Mouse (Mus musculus) MEL (cell line): ENCODE data around the gene Cdh24. TPM values are rescaled to one million over a fixed set of nuclear protein-coding genes. Genes with fewer than 3 reads are reported as not detected.

Experiments
- DNase-seq: peaks from one replicate; pipeline ENCODE4 v3.0.0; 2011; ENCODE audit warnings: low read depth, low spot score
- H3K27ac ChIP-seq: 2 replicates; pipeline ENCODE4 v1.5.1; 2012; ENCODE audit warnings: low read depth, mild to moderate bottlenecking, control low read depth, low read length, moderate library complexity; ENCODE audit not compliant: control insufficient read depth
- H3K27me3 ChIP-seq, 2 experiments: fragments of 150-350 bp in 1 of 2; sonication (generic) in 1 of 2; 2 replicates each; pipeline ENCODE4 v1.6.1; 2012; ENCODE audit warnings: low read length in 2 of 2, mild to moderate bottlenecking in 2 of 2, improper control_type of control experiment in 1 of 2, moderate library complexity in 1 of 2; ENCODE audit not compliant: insufficient read depth in 2 of 2, control insufficient read depth in 1 of 2
- H3K36me3 ChIP-seq, 2 experiments: 2 replicates each; pipeline ENCODE4 v1.6.1; 2012 to 2014; ENCODE audit warnings: low read length in 2 of 2, improper control_type of control experiment in 1 of 2, inconsistent platforms in 1 of 2, mild to moderate bottlenecking in 1 of 2; ENCODE audit not compliant: insufficient read depth in 2 of 2, control insufficient read depth in 1 of 2
- H3K4me1 ChIP-seq, 2 experiments: fragments of 150-350 bp in 1 of 2; sonication (generic) in 1 of 2; 2 replicates each; pipeline ENCODE4 v1.6.1; 2012; ENCODE audit warnings: low read length in 2 of 2, improper control_type of control experiment in 1 of 2, mild to moderate bottlenecking in 1 of 2; ENCODE audit not compliant: insufficient read depth in 2 of 2, control insufficient read depth in 1 of 2
- H3K4me3 ChIP-seq, 2 experiments: fragments of 150-350 bp in 1 of 2; sonication (generic) in 1 of 2; 2 replicates each; pipeline ENCODE4 v1.5.1; 2012; ENCODE audit warnings: low read depth in 2 of 2, low read length in 2 of 2, mild to moderate bottlenecking in 2 of 2, moderate library complexity in 2 of 2, control low read depth in 1 of 2, improper control_type of control experiment in 1 of 2; ENCODE audit not compliant: control insufficient read depth in 1 of 2, insufficient read depth in 1 of 2
- H3K79me2 ChIP-seq: 2 replicates; pipeline ENCODE4 v1.6.1; 2012; ENCODE audit warnings: mild to moderate bottlenecking, low read length, moderate library complexity; ENCODE audit not compliant: control insufficient read depth, poor library complexity, insufficient read depth
- H3K9ac ChIP-seq: 2 replicates; pipeline ENCODE4 v1.6.1; 2012; ENCODE audit warnings: low read depth, mild to moderate bottlenecking, control low read depth, low read length, moderate library complexity; ENCODE audit not compliant: control insufficient read depth, poor library complexity, severe bottlenecking
- H3K9me3 ChIP-seq: fragments of 150-350 bp; sonication (generic); replicated peaks from 2 replicates; pipeline ENCODE4 v1.6.1; 2012; ENCODE audit warnings: mild to moderate bottlenecking, low read length, improper control_type of control experiment, moderate library complexity; ENCODE audit not compliant: insufficient read depth
- CTCF ChIP-seq, 3 experiments: IDR thresholded peaks in 2 of 3; conservative IDR thresholded peaks in 1 of 3; 2 replicates each; pipeline ENCODE4 v1.5.1; 2011 to 2012; ENCODE audit warnings: low read length in 3 of 3, low read depth in 2 of 3, mild to moderate bottlenecking in 2 of 3, improper control_type of control experiment in 1 of 3, inconsistent platforms in 1 of 3, mixed read lengths in 1 of 3, moderate library complexity in 1 of 3; ENCODE audit not compliant: control insufficient read depth in 1 of 3, insufficient read depth in 1 of 3, poor library complexity in 1 of 3, severe bottlenecking in 1 of 3
- E2F4 ChIP-seq: IDR thresholded peaks from 2 replicates; pipeline ENCODE4 v1.6.1; 2011; ENCODE audit warnings: low read depth, low read length, improper control_type of control experiment, borderline replicate concordance
- GABPA ChIP-seq: IDR thresholded peaks from 2 replicates; pipeline ENCODE4 v1.6.1; 2012; ENCODE audit warnings: low read depth, mild to moderate bottlenecking, inconsistent platforms, low read length, improper control_type of control experiment, moderate library complexity
- JUND ChIP-seq: IDR thresholded peaks from 2 replicates; pipeline ENCODE4 v1.6.1; 2011; ENCODE audit warnings: low read depth, mild to moderate bottlenecking, improper control_type of control experiment, low read length
- KAT2A ChIP-seq: conservative IDR thresholded peaks from 2 replicates; pipeline ENCODE4 v1.6.1; 2012; ENCODE audit warnings: low read depth, low read length, improper control_type of control experiment, inconsistent platforms
- MAX ChIP-seq: IDR thresholded peaks from 2 replicates; pipeline ENCODE4 v1.6.1; 2011; ENCODE audit warnings: low read length, improper control_type of control experiment
- MEF2A ChIP-seq: IDR thresholded peaks from 2 replicates; pipeline ENCODE4 v1.6.1; 2014; ENCODE audit warnings: low read depth, mild to moderate bottlenecking, inconsistent platforms, low read length, improper control_type of control experiment; ENCODE audit not compliant: poor library complexity, insufficient replicate concordance, severe bottlenecking; ENCODE audit errors: extremely low read depth
- MXI1 ChIP-seq: IDR thresholded peaks from 2 replicates; pipeline ENCODE4 v1.6.1; 2011; ENCODE audit warnings: mild to moderate bottlenecking, low read depth, low read length, improper control_type of control experiment
- MYC ChIP-seq: IDR thresholded peaks from 2 replicates; pipeline ENCODE4 v1.6.1; 2011; ENCODE audit warnings: low read depth, mild to moderate bottlenecking, low read length, improper control_type of control experiment, moderate library complexity
- NRF1 ChIP-seq: IDR thresholded peaks from 2 replicates; pipeline ENCODE4 v1.6.1; 2014; ENCODE audit warnings: low read depth, mild to moderate bottlenecking, inconsistent platforms, low read length, improper control_type of control experiment, moderate library complexity; ENCODE audit not compliant: poor library complexity, insufficient read depth, severe bottlenecking
- POLR2AphosphoS5 ChIP-seq: IDR thresholded peaks from 2 replicates; pipeline ENCODE4 v1.6.1; 2012; ENCODE audit warnings: low read depth, borderline replicate concordance, mild to moderate bottlenecking, inconsistent platforms, low read length, moderate library complexity, mixed read lengths
- TAL1 ChIP-seq: IDR thresholded peaks from 2 replicates; pipeline ENCODE4 v1.6.1; 2012; ENCODE audit warnings: mild to moderate bottlenecking, inconsistent platforms, low read length, moderate library complexity, mixed read lengths
- TCF12 ChIP-seq: IDR thresholded peaks from 2 replicates; pipeline ENCODE4 v1.6.1; 2014; ENCODE audit warnings: low read depth, mild to moderate bottlenecking, inconsistent platforms, low read length, improper control_type of control experiment, moderate library complexity
- USF1 ChIP-seq: IDR thresholded peaks from 2 replicates; pipeline ENCODE4 v1.6.1; 2014; ENCODE audit warnings: low read depth, mild to moderate bottlenecking, inconsistent platforms, low read length, improper control_type of control experiment, moderate library complexity
- USF2 ChIP-seq, 2 experiments: IDR thresholded peaks; 2 replicates each; pipeline ENCODE4 v1.6.1; 2011 to 2012; ENCODE audit warnings: improper control_type of control experiment in 2 of 2, low read length in 2 of 2, borderline replicate concordance in 1 of 2, inconsistent platforms in 1 of 2, low read depth in 1 of 2, mild to moderate bottlenecking in 1 of 2; ENCODE audit not compliant: insufficient read depth in 1 of 2
- ZKSCAN1 ChIP-seq: IDR thresholded peaks from 2 replicates; pipeline ENCODE4 v1.6.1; 2012; ENCODE audit warnings: low read depth, mild to moderate bottlenecking, inconsistent platforms, low read length, improper control_type of control experiment, moderate library complexity
- ZMIZ1 ChIP-seq: IDR thresholded peaks from 2 replicates; pipeline ENCODE4 v1.6.1; 2012; ENCODE audit warnings: low read depth, mild to moderate bottlenecking, inconsistent platforms, low read length, improper control_type of control experiment, moderate library complexity
- polyA plus RNA-seq, 2 experiments: library from polyadenylated mRNA; stranded (reverse) in 1 of 2; unstranded in 1 of 2; fragments of >175 nt in 1 of 2; fragments of >200 nt in 1 of 2; gene quantifications; 2 replicates each; pipeline versions ENCODE4 v1.2.1 to v1.2.4; 2012; ENCODE audit warnings: low replicate concordance in 2 of 2, low read depth in 1 of 2; ENCODE audit not compliant: insufficient read length in 2 of 2, insufficient read depth in 1 of 2, missing spikeins in 1 of 2
- total RNA-seq: library from RNA; depleted of rRNA; stranded (reverse); fragments of 300-350 nt; gene quantifications from 2 replicates; pipeline ENCODE4 v1.2.3, GENCODE M21; 2012

Gene Cdh24
- total and polyA plus RNA-seq, 3 experiments = 0.89 to 5.8 TPM; not detected in 1

GRCm38 (mm10) chr14:54644294-54644693 is 3.1 kb upstream of the Cdh24 start:
- no peak overlapping the region for H3K4me3 ChIP-seq
- TF ChIP-seq POLR2AphosphoS5 (no peak), MAX (no peak), NRF1 (no peak), JUND (no peak), E2F4 (no peak), MYC (no peak), ZKSCAN1 (no peak), USF2 (IDR thresholded peaks at IDR 0.05; ENCODE audit: borderline replicate concordance in 1 of 2, insufficient read depth in 1 of 2, low read depth in 1 of 2, low read length in 2 of 2) (no peak), CTCF (IDR thresholded peaks at IDR 0.05 in 2 of 3, conservative IDR thresholded peaks at IDR 0.05 in 1 of 3; ENCODE audit: control insufficient read depth in 1 of 3, insufficient read depth in 1 of 3, low read depth in 2 of 3, low read length in 3 of 3, poor library complexity in 1 of 3, severe bottlenecking in 1 of 3) (no peak), MXI1 (no peak), USF1 (no peak), GABPA (no peak)
- no peaks in the 10 kb centered on the region; the same call in none of the 2 replicates for H3K79me2 ChIP-seq
- H3K9me3 ChIP-seq = no peaks in the 10 kb centered on the region
- H3K27me3 ChIP-seq = no peaks in the 10 kb centered on the region
- H3K27ac ChIP-seq = no peak overlapping the region
- H3K9ac ChIP-seq = no peak overlapping the region
- peaks cover 6 to 15% of the 10 kb centered on the region in 2 experiments; a peak in 3 of 4 replicates for H3K4me1 ChIP-seq
- H3K36me3 ChIP-seq = peaks cover 11 to 12% of the 10 kb centered on the region in 2 experiments; a peak in 3 of 4 replicates
- DNase-seq = no peak

DNA sequence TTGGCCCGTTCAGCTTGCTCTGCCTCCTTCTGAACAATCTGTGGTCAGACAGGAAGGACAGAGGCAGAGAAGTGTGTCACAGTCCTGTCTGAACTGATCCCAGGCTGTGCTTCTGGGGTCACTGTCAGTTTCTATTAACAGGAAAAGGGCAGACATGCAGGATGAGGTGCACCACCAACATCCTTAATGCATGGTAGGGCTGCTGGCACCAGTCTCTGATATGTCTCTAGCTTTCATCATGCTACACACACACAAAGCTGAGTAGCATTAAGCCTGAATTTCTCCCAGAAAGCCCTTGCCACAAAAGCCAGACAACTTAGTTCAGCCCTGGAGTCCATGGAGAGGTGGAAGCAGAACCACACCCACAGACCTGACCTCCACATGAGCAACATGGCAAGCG is 1.8 kb upstream of the Cdh24 start:
- no peaks in the 10 kb centered on the region; the same call in 1 of the 2 replicates for H3K79me2 ChIP-seq
- H3K9me3 ChIP-seq = no peaks in the 10 kb centered on the region
- H3K27ac ChIP-seq = peak overlapping the region; percentile 44
- peaks cover 4 to 6% of the 10 kb centered on the region in 2 experiments; a peak in 3 of 4 replicates for H3K4me1 ChIP-seq
- H3K9ac ChIP-seq = no peak overlapping the region
- H3K4me3 ChIP-seq = no peak overlapping the region
- DNase-seq = peak; percentile 38
- peaks cover 3 to 6% of the 10 kb centered on the region in 2 experiments; a peak in 3 of 4 replicates for H3K36me3 ChIP-seq
- TF ChIP-seq TCF12 (peak; percentile 10; the same call in 1 of the 2 replicates), ZMIZ1 (no peak), TAL1 (no peak), MEF2A (no peak), KAT2A (no peak; the same call in 1 of the 2 replicates)
- no peaks in the 10 kb centered on the region for H3K27me3 ChIP-seq
